Mouse (Mus musculus): ENCODE data around the gene Arf3. TPM values are rescaled to one million over a fixed set of nuclear protein-coding genes. Genes with fewer than 3 reads are reported as not detected.

The Arf3 gene
- polyA plus RNA-seq, 1 experiment from 2014 or later = 32.3 TPM

DNA sequence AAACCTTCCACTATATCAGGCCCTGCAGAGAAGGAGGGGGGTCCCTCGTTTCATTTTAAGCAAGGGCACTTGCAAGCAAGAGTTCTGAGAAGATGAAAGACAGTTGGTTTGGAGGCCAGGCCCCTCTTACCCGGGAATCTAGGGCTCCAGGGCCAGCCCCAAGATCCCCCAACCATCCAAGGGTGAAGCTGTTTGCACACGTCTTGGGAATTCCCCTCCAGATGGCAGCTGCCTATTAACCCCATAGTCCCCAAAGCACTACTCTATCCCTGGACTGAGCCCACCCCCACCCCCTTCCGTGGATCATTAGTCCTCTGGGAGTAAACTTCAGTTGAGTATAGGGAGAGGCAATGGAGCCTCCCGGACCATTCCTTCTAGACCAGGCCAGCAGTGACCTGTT lies 12.5 kb upstream of the Arf3 start:
- Histone ChIP-seq H3K4me3 (ENCODE audit: low read depth, low read length) (no peak overlapping the region), H3K36me3 (ENCODE audit: control insufficient read depth, insufficient read depth, low read length) (no peaks in the 10 kb centered on the region), H3K9ac (ENCODE audit: low read depth, low read length) (no peak overlapping the region), H3K27ac (ENCODE audit: low read depth, low read length) (no peak overlapping the region), H3K4me2 (replicated peaks; ENCODE audit: low read depth, low read length) (no peak overlapping the region), H3K9me3 (ENCODE audit: control insufficient read depth, low read length) (no peaks in the 10 kb centered on the region), H3K27me3 (ENCODE audit: control insufficient read depth, insufficient read depth, low read length) (peaks cover 98% of the 10 kb centered on the region), H3K4me1 (replicated peaks; ENCODE audit: control insufficient read depth, insufficient read depth, low read length) (peaks cover 20% of the 10 kb centered on the region)
- WGBS = 2% methylated on average over 5 of the region's 5 CpGs
- ATAC-seq (ENCODE audit: low FRiP score) (no peak), DNase-seq (ENCODE audit: low spot score) (peak; percentile 30)

- Histone ChIP-seq H3K4me2 (replicated peaks; ENCODE audit: low read depth, low read length) (no peak overlapping the region), H3K4me3 (ENCODE audit: low read depth, low read length) (no peak overlapping the region), H3K27me3 (ENCODE audit: control insufficient read depth, insufficient read depth, low read length) (peaks cover 92% of the 10 kb centered on the region), H3K9me3 (ENCODE audit: control insufficient read depth, low read length) (no peaks in the 10 kb centered on the region), H3K36me3 (ENCODE audit: control insufficient read depth, insufficient read depth, low read length) (no peaks in the 10 kb centered on the region), H3K27ac (ENCODE audit: low read depth, low read length) (no peak overlapping the region), H3K4me1 (replicated peaks; ENCODE audit: control insufficient read depth, insufficient read depth, low read length) (peaks cover 20% of the 10 kb centered on the region), H3K9ac (ENCODE audit: low read depth, low read length) (no peak overlapping the region)
- ATAC-seq (ENCODE audit: low FRiP score) (no peak), DNase-seq (ENCODE audit: low spot score) (peak; percentile 20)
- WGBS = 5% methylated on average over 15 of the region's 15 CpGs
Measured at GRCm38 (mm10) chr15:98774096-98774495, 11.1 kb upstream of the Arf3 start.

DNA sequence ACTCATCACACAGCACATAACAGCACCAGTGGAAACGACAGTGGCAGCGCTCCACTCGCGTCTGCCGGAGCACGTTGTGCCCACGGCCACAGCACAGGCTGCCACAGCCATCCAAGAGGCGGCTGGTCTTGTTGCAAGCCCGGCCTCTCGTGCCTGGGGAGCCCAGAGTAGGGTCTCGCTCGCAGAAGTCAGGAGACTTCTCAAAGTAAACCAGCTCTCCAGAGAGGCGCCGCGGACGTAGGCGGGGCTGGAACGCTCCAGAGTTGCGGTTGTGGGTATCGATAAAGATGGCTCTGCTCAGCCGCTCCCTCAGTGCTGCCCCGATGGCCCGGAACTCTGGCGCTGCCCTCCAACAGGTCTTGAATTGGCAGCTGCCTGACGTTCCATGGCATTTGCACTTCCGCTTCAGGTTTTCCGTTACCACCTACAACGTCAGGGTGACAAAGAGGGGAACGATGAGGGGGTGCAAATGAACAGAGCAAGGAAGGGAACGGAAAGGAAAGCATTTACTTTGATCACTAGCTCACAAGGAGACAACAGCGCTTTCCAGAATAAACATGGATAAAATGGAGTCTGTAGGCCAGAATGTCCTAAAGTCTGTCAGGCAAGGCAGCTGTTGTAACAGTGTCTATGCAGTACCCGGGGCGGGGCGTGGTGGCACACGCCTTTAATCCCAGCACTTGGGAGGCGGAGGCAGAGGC lies 9.6 kb upstream of the Arf3 start:
- peak overlapping the region; percentile 20; the same call in 1 of the 2 replicates for H3K4me3 ChIP-seq (ENCODE audit: low read depth, low read length)
- ATAC-seq (ENCODE audit: low FRiP score) = no peak
- 2% methylated on average over 36 of the region's 36 CpGs for WGBS
- peak; percentile 54 for DNase-seq (ENCODE audit: low spot score)
- peaks cover 17% of the 10 kb centered on the region for H3K4me1 ChIP-seq (replicated peaks; ENCODE audit: control insufficient read depth, insufficient read depth, low read length)
- no peaks in the 10 kb centered on the region for H3K9me3 ChIP-seq (ENCODE audit: control insufficient read depth, low read length)
- H3K27me3 ChIP-seq (ENCODE audit: control insufficient read depth, insufficient read depth, low read length) = peaks cover 77% of the 10 kb centered on the region
- H3K9ac ChIP-seq (ENCODE audit: low read depth, low read length) = no peak overlapping the region; the same call in 1 of the 2 replicates
- no peak overlapping the region for H3K27ac ChIP-seq (ENCODE audit: low read depth, low read length)
- no peaks in the 10 kb centered on the region for H3K36me3 ChIP-seq (ENCODE audit: control insufficient read depth, insufficient read depth, low read length)
- H3K4me2 ChIP-seq (replicated peaks; ENCODE audit: low read depth, low read length) = peak overlapping the region; percentile 8

- ATAC-seq (ENCODE audit: low FRiP score) (no peak), DNase-seq (ENCODE audit: low spot score) (no peak)
- Histone ChIP-seq H3K27ac (ENCODE audit: low read depth, low read length) (no peak overlapping the region), H3K36me3 (ENCODE audit: control insufficient read depth, insufficient read depth, low read length) (no peaks in the 10 kb centered on the region), H3K27me3 (ENCODE audit: control insufficient read depth, insufficient read depth, low read length) (peaks cover 70% of the 10 kb centered on the region), H3K9me3 (ENCODE audit: control insufficient read depth, low read length) (no peaks in the 10 kb centered on the region), H3K4me2 (replicated peaks; ENCODE audit: low read depth, low read length) (no peak overlapping the region), H3K9ac (ENCODE audit: low read depth, low read length) (no peak overlapping the region), H3K4me1 (replicated peaks; ENCODE audit: control insufficient read depth, insufficient read depth, low read length) (peaks cover 15% of the 10 kb centered on the region), H3K4me3 (ENCODE audit: low read depth, low read length) (no peak overlapping the region)
- 3% methylated on average over 12 of the region's 12 CpGs for WGBS
Measured at GRCm38 (mm10) chr15:98771813-98772425, 8.9 kb upstream of the Arf3 start.

DNA sequence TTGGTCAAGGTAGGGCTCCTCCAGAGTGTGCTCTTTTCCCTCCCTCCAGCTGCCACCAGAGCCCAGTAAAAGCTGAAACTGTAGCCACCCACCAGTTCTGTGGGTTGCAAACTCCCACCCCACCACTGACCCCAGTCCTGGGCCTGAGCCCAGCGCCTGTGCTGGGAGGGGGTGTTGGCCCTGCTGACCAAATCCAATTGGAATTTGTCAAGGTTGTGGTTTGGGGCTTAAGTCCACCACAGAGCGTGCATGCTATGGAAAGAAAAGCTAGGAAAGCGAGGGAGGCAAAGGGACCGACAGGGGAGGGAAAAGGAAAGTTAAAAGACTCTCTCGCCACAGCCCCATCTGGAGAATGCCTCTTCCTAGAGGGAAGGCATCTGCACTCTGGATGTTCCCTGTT lies 5.2 kb upstream of the Arf3 start:
- H3K27ac ChIP-seq (ENCODE audit: low read depth, low read length) = no peak overlapping the region
- DNase-seq (ENCODE audit: low spot score) (no peak), ATAC-seq (ENCODE audit: low FRiP score) (no peak)
- peaks cover 6% of the 10 kb centered on the region for H3K4me1 ChIP-seq (replicated peaks; ENCODE audit: control insufficient read depth, insufficient read depth, low read length)
- H3K9me3 ChIP-seq (ENCODE audit: control insufficient read depth, low read length) = no peaks in the 10 kb centered on the region
- H3K27me3 ChIP-seq (ENCODE audit: control insufficient read depth, insufficient read depth, low read length) = peaks cover 43% of the 10 kb centered on the region
- H3K36me3 ChIP-seq (ENCODE audit: control insufficient read depth, insufficient read depth, low read length) = no peaks in the 10 kb centered on the region
- no peak overlapping the region for H3K4me2 ChIP-seq (replicated peaks; ENCODE audit: low read depth, low read length)
- WGBS = 28% methylated on average over 5 of the region's 5 CpGs
- H3K4me3 ChIP-seq (ENCODE audit: low read depth, low read length) = no peak overlapping the region
- no peak overlapping the region for H3K9ac ChIP-seq (ENCODE audit: low read depth, low read length)

DNA sequence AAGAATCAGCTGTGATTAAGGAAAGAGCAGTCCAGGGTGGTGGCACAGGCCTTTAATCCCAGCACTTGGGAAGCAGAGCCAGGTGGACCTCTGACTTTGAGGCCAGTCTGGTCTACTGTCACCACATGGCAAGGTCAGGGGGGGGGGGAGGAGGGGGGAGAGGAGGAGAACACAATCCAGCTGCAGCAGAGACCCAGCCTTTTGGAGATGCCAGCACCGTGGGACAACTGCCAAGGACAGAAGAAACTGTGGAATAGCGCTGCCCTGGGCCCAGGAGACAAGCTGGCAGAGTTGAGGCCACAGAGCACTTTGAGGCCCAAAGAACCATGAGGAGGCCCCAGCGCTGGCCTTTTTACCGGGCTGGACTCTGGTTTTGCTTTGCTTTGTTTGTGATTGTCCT lies 2.9 kb upstream of the Arf3 start:
- H3K9me3 ChIP-seq (ENCODE audit: control insufficient read depth, low read length) = no peaks in the 10 kb centered on the region
- no peaks in the 10 kb centered on the region for H3K36me3 ChIP-seq (ENCODE audit: control insufficient read depth, insufficient read depth, low read length)
- DNase-seq (ENCODE audit: low spot score) (no peak), ATAC-seq (ENCODE audit: low FRiP score) (no peak)
- WGBS = 61% methylated on average over 4 of the region's 4 CpGs
- peaks cover 19% of the 10 kb centered on the region for H3K27me3 ChIP-seq (ENCODE audit: control insufficient read depth, insufficient read depth, low read length)
- no peak overlapping the region for H3K4me3 ChIP-seq (ENCODE audit: low read depth, low read length)
- no peak overlapping the region for H3K4me2 ChIP-seq (replicated peaks; ENCODE audit: low read depth, low read length)
- no peak overlapping the region for H3K27ac ChIP-seq (ENCODE audit: low read depth, low read length)
- H3K9ac ChIP-seq (ENCODE audit: low read depth, low read length) = no peak overlapping the region
- H3K4me1 ChIP-seq (replicated peaks; ENCODE audit: control insufficient read depth, insufficient read depth, low read length) = no peaks in the 10 kb centered on the region

DNA sequence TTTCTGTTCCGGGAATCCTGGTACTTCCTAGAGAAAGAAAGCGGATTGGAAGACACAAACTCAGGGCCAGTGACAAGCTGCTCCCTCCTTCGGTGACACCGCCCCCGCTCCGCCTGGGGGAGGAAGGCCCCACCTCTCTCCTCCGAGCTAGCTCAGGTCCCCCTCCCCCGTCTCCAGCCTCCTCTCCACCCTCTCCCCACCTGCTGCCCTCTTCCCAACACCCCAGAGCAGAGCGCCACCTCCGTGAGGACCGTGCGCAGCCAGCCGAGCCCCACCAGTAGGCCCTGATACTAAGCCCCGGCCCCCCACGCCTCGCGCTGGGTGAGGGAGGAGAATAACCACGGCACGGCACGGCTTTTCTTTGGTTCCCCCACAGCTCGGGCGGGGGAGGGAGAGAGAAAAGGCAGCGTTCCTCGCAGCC lies 803 bp downstream of the Arf3 start:
- Histone ChIP-seq H3K36me3 (ENCODE audit: control insufficient read depth, insufficient read depth, low read length) (no peaks in the 10 kb centered on the region), H3K27ac (ENCODE audit: low read depth, low read length) (peak overlapping the region; percentile 88), H3K9me3 (ENCODE audit: control insufficient read depth, low read length) (no peaks in the 10 kb centered on the region), H3K4me2 (replicated peaks; ENCODE audit: low read depth, low read length) (peak overlapping the region; percentile 75), H3K4me1 (replicated peaks; ENCODE audit: control insufficient read depth, insufficient read depth, low read length) (no peaks in the 10 kb centered on the region), H3K4me3 (ENCODE audit: low read depth, low read length) (peak overlapping the region; percentile 97), H3K9ac (ENCODE audit: low read depth, low read length) (peak overlapping the region; percentile 95), H3K27me3 (ENCODE audit: control insufficient read depth, insufficient read depth, low read length) (peaks cover 9% of the 10 kb centered on the region)
- ATAC-seq (ENCODE audit: low FRiP score) = peak; percentile 79
- DNase-seq (ENCODE audit: low spot score) = peak; percentile 77
- WGBS = under 1% methylated on average over 19 of the region's 24 CpGs

GRCm38 (mm10) chr15:98754125-98754524 lies 8.9 kb downstream of the Arf3 start:
- DNase-seq (ENCODE audit: low spot score) (no peak), ATAC-seq (ENCODE audit: low FRiP score) (no peak)
- WGBS = 94% methylated on average over 2 of the region's 2 CpGs
- no peak overlapping the region for H3K9ac ChIP-seq (ENCODE audit: low read depth, low read length)
- no peaks in the 10 kb centered on the region for H3K36me3 ChIP-seq (ENCODE audit: control insufficient read depth, insufficient read depth, low read length)
- H3K4me3 ChIP-seq (ENCODE audit: low read depth, low read length) = no peak overlapping the region
- no peaks in the 10 kb centered on the region for H3K9me3 ChIP-seq (ENCODE audit: control insufficient read depth, low read length)
- no peak overlapping the region for H3K4me2 ChIP-seq (replicated peaks; ENCODE audit: low read depth, low read length)
- H3K27me3 ChIP-seq (ENCODE audit: control insufficient read depth, insufficient read depth, low read length) = no peaks in the 10 kb centered on the region
- H3K4me1 ChIP-seq (replicated peaks; ENCODE audit: control insufficient read depth, insufficient read depth, low read length) = no peaks in the 10 kb centered on the region
- H3K27ac ChIP-seq (ENCODE audit: low read depth, low read length) = no peak overlapping the region

DNA sequence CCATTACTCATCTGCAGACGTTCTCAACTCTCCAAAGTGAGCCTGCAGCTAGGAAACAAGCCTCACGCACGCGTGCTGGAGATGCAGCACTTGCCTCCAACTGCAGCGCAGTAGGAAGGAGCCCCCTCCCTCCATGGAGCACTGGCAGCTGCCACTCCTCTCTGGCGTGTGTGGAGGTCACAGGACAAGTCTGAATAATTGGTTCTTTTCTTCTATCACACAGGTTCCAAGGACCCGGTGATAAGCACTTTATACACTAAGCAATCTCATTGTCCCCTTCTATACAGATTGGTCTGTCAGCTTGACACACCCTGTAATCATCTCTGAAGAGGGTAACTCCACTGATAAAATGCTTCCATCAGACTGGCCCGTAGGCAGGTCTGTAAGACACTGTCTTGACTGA lies 10.0 kb downstream of the Arf3 start:
- H3K36me3 ChIP-seq (ENCODE audit: control insufficient read depth, insufficient read depth, low read length) = no peaks in the 10 kb centered on the region
- H3K4me2 ChIP-seq (replicated peaks; ENCODE audit: low read depth, low read length) = no peak overlapping the region
- 72% methylated on average over 8 of the region's 8 CpGs for WGBS
- no peaks in the 10 kb centered on the region for H3K9me3 ChIP-seq (ENCODE audit: control insufficient read depth, low read length)
- no peak for DNase-seq (ENCODE audit: low spot score)
- ATAC-seq (ENCODE audit: low FRiP score) = no peak
- H3K4me1 ChIP-seq (replicated peaks; ENCODE audit: control insufficient read depth, insufficient read depth, low read length) = no peaks in the 10 kb centered on the region
- H3K4me3 ChIP-seq (ENCODE audit: low read depth, low read length) = no peak overlapping the region
- no peak overlapping the region for H3K9ac ChIP-seq (ENCODE audit: low read depth, low read length)
- H3K27ac ChIP-seq (ENCODE audit: low read depth, low read length) = no peak overlapping the region
- H3K27me3 ChIP-seq (ENCODE audit: control insufficient read depth, insufficient read depth, low read length) = no peaks in the 10 kb centered on the region
